Mouse (Mus musculus) T-cell, adult 66 days (primary cell): ENCODE data around the gene Vps13a. TPM values are rescaled to one million over a fixed set of nuclear protein-coding genes. Genes with fewer than 3 reads are reported as not detected.

ENCODE experiments used
- total RNA-seq, 2 experiments: library from RNA; stranded (reverse); gene quantifications; 3 replicates in 1 of 2; 4 replicates in 1 of 2; pipeline ENCODE4 v1.2.4; 2023

Gene Vps13a
- 100 to 1,000 TPM; 113 to 116 TPM for total RNA-seq

GRCm38 (mm10) chr19:16780790-16781384 is at the start of gene Vps13a:
Vps13a (minus strand) TSS chr19:16780933.

Other genes starting within 250 kb of the Vps13a start
- gene Foxb2, start 92.9 kb upstream of the Vps13a start, total RNA-seq, result not detected
- under 1 TPM; 0.17 to 0.21 TPM for gene Prune2, start 175.2 kb upstream of the Vps13a start, total RNA-seq